Mouse (Mus musculus) embryo, embryonic 11 days (tissue): ENCODE measurements around the gene Chd1.

ENCODE experiments used
- DNase-seq: peaks from one replicate; pipeline ENCODE4 v3.0.0-alpha.2; 2015

The Chd1 gene

DNA sequence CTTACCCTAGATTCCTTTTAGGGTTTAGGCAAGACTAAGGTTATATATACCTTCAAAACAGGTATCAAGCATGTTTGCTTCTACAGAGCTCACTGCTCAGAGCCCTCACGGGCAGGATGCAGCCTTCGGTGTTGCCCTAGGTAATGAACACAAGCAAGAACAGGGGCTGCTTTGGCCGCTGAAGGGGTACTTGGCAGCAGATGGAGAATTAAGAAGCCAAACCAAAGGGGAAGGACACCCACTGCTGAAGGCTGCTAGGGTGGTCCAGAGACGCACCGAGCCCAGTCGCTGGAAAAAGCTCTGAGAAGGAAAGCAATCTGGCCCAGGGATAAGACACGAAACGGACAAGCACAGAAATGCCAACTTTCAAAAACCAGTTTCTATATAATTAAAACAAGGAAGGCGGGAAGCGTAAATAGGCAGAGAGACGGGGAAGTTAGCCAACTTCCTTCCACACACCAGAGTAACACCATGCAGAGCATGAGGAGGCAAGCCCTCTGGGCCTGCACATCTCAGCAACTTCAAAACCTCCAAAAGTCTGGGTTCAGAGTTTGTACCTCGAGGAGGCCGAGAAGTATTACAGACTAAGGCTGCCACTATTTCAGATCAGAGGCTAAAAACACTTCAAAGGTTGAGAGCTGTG is 107.5 kb downstream of the Chd1 start:
- no peak for DNase-seq

DNA sequence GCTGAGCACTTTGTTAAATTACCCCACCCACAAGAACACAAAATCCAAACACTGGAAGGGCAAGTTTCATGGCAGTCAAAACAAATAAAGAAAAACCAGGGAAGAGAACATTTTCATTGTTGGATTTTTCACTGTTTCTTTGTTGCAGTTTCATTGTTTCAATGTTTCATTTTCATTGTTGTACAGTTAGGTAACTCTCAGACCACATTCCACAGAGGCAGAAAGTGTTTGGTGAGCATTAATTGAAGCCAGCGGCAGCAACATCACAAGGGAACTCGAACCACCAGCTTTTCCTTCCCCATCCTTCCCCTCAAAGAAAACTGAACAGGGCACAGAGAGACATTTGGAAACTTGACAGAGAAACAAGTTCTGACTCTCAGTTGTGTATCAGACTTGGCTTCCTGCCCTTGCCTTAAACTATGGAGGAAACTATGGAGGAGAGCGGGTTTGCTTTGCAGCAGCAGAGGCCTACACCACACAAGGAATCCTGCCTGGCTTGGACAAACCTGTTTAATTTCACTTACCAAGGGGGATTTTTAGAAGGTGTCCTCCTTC is 109.0 kb downstream of the Chd1 start:
- no peak for DNase-seq

DNA sequence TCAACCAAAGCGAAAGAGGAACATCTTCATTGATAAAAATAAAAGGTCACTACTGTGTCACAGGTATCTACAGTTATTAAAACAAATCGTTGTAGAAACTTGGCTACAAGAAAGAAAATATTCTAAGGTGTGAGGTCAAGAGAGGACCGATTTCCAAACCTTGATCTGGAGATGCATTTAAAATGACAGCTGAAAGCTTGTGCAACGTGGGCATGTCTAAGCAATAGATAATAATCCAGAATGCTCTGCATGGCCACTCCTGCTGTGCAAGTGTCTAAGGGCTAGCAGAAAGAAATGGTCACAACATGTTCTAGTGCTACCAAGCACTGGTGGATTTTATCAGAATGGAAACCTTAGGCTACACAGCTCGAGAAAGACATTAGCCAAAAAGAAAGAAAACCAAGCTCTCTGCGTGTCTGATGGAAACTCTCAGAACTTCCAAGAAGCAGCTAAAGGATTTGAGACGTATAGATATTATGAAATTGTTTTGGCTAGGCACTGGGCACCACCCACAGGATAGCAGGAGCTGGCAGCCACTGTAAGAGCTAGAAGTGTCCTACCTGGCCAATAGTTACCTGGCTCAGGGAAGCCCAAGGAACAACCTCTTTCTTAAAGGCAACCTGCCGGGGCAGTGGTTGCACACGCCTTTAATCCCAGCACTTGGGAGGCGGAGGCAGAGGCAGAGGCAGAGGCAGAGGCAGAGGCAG is 110.7 kb downstream of the Chd1 start:
- DNase-seq = no peak

GRCm38 (mm10) chr17:15816379-15817095 is 111.8 kb downstream of the Chd1 start:
- no peak for DNase-seq

GRCm38 (mm10) chr17:15817096-15817450 is 112.3 kb downstream of the Chd1 start:
- no peak for DNase-seq

- no peak for DNase-seq
Measured at GRCm38 (mm10) chr17:15817634-15818033, 112.9 kb downstream of the Chd1 start.

GRCm38 (mm10) chr17:15818372-15818771 is 113.6 kb downstream of the Chd1 start:
- DNase-seq = no peak

DNA sequence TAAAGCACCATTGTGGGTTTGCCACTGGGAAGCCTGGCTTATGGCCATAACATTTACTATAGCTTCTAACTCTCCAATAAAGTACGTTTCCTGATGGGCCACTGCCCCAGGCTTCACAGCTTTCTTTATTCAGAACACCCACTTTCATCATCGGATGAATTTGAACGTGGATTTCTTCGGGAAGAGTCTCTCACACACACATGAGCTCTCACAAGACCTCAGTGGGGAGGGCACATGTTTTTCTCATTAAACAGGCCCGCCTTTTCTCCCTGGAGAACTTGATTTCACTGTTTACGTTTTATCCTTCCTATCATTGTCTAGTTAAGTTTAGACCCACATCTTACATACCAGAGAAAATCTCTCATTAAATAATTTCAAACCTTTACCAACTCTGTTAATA is 115.4 kb downstream of the Chd1 start:
- DNase-seq = no peak

DNA sequence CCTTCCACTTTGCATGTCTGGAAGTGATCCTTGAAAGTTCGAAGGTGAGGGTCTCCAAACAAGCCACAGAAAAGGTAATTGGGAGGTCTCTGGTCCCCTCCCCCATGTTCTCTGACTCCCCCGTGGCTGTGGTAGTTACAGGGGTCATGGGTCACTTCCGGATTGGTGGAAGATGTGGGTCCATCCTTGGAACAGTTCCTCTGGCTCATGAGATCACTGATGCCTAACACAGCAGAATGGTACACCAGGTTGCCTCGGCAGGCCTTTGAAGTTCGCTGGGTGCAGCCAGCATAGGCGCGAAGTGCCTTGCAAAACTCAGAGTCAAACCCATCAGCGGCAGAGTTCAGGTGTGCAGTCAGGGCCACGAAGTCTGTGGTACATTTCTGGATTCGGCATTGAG is 116.0 kb downstream of the Chd1 start:
- no peak for DNase-seq

DNA sequence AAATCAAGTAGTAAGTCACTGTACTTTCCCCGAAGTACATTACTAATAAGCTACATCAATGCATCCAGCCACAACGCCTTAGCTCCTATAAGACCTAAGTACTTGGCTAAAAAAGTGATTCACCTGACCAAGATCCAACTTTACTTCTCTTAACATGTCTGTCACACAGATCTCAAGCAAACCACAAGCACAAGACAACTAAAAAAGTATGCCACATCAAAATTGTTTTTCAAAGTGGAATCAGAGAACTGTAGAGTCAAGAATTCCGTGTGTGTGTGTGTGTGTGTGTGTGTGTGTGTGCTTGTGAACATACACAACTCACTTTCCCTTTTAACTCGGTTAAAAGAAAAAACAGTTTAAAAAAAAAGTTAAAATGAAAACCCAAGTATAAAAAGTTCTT is 116.9 kb downstream of the Chd1 start:
- DNase-seq = no peak
